Comparison of ENCODE assay signal across 12 mouse cellular contexts in genomic region chr7:144907793-144908192, GRCm38 (mm10). TPM values are rescaled to one million over a fixed set of nuclear protein-coding genes. Genes with fewer than 3 reads are reported as not detected.
DNase-seq lines count a peak whose midpoint lies in the region; ATAC-seq and TF ChIP-seq lines count a peak whose summit lies in the region.
"Had no signal": no experiment of that assay in that cellular context is flagged by ENCODE, and none has a peak within 500 bp of the region (broad histone marks: within the 10 kb centered on the region; RNA-seq: fewer than 3 reads in every experiment).

No protein-coding gene starts in this region.

- H3K9me3 ChIP-seq in midbrain, postnatal 0 days (ENCODE audit: low read length), result no peaks in the 10 kb centered on the region
- no peaks in the 10 kb centered on the region for H3K9me3 ChIP-seq in midbrain, embryonic 10.5 days (replicated peaks)
- H3K9me3 ChIP-seq in MEL (replicated peaks; ENCODE audit: insufficient read depth, low read length), result no peaks in the 10 kb centered on the region
- no peaks in the 10 kb centered on the region for H3K9me3 ChIP-seq in kidney, embryonic 15.5 days (replicated peaks)

- TF ChIP-seq RAD21 in MEL (IDR thresholded peaks at IDR 0.05; ENCODE audit: low read depth, low read length), result peak; percentile 24

- TF ChIP-seq EP300 in MEL (IDR thresholded peaks at IDR 0.05; ENCODE audit: low read depth in 1 of 2, low read length in 2 of 2), result no peak

- 13% methylated on average over 8 of the region's 8 CpGs for WGBS in midbrain, postnatal 0 days
- 22% methylated on average over 8 of the region's 8 CpGs for WGBS in midbrain, embryonic 10.5 days
- WGBS in kidney, embryonic 15.5 days, result 16% methylated on average over 8 of the region's 8 CpGs

- TF ChIP-seq CTCF in midbrain, postnatal 0 days (IDR thresholded peaks at IDR 0.05), result peak; percentile 61
- peak in 2 of 3 experiments; percentile 32 to 50; a peak in 4 of 6 replicates for TF ChIP-seq CTCF in MEL (IDR thresholded peaks at IDR 0.05 in 2 of 3, conservative IDR thresholded peaks at IDR 0.05 in 1 of 3; ENCODE audit: control insufficient read depth in 1 of 3, insufficient read depth in 1 of 3, low read depth in 2 of 3, low read length in 3 of 3, poor library complexity in 1 of 3, severe bottlenecking in 1 of 3)

- no peak overlapping the region for H3K4me3 ChIP-seq in midbrain, postnatal 0 days (ENCODE audit: low read depth, low read length)
- no peak overlapping the region for H3K4me3 ChIP-seq in midbrain, embryonic 10.5 days
- peak overlapping the region; percentile 44 to 54; a peak in 2 of 4 replicates for H3K4me3 ChIP-seq in MEL (ENCODE audit: control insufficient read depth in 1 of 2, insufficient read depth in 1 of 2, low read depth in 2 of 2, low read length in 2 of 2)
- no peak overlapping the region for H3K4me3 ChIP-seq in kidney, embryonic 15.5 days (replicated peaks)

- no peaks in the 10 kb centered on the region for H3K36me3 ChIP-seq in midbrain, postnatal 0 days (ENCODE audit: insufficient read depth, low read length)
- peaks cover 26% of the 10 kb centered on the region for H3K36me3 ChIP-seq in midbrain, embryonic 10.5 days
- no peaks in the 10 kb centered on the region for H3K36me3 ChIP-seq in MEL (ENCODE audit: control insufficient read depth in 1 of 2, insufficient read depth in 2 of 2, low read length in 2 of 2)
- no peaks in the 10 kb centered on the region for H3K36me3 ChIP-seq in kidney, embryonic 15.5 days

- ATAC-seq in midbrain, postnatal 0 days (ENCODE audit: low FRiP score), result no peak
- 0 out of 2 replicates have a peak, but pooled peaks have one; percentile 27 for ATAC-seq in neutrophil, adult 5-6 weeks (ENCODE audit: extremely low read depth, insufficient number of reproducible peaks, low FRiP score, poor library complexity, severe bottlenecking)
- no peak for ATAC-seq in kidney, embryonic 15.5 days (replicated peaks; ENCODE audit: low FRiP score)

- H3K27me3 ChIP-seq in midbrain, postnatal 0 days (ENCODE audit: insufficient read depth, low read length), result 0 out of 2 replicates have a peak, but pooled peaks cover 4% of the 10 kb centered on the region
- no peaks in the 10 kb centered on the region; the same call in 1 of the 2 replicates for H3K27me3 ChIP-seq in midbrain, embryonic 10.5 days (ENCODE audit: low read depth, poor library complexity, severe bottlenecking)
- no peaks in the 10 kb centered on the region for H3K27me3 ChIP-seq in MEL (ENCODE audit: control insufficient read depth in 1 of 2, insufficient read depth in 2 of 2, low read length in 2 of 2)
- peaks cover 17% of the 10 kb centered on the region; the same call in 1 of the 2 replicates for H3K27me3 ChIP-seq in kidney, embryonic 15.5 days

- H3K4me2 ChIP-seq in midbrain, postnatal 0 days (ENCODE audit: low read depth, low read length, poor library complexity, severe bottlenecking), result no peak overlapping the region
- H3K4me2 ChIP-seq in kidney, embryonic 15.5 days, result no peak overlapping the region

- H3K9ac ChIP-seq in midbrain, postnatal 0 days (replicated peaks; ENCODE audit: low read length, poor library complexity, severe bottlenecking), result no peak overlapping the region
- no peak overlapping the region for H3K9ac ChIP-seq in MEL (ENCODE audit: control insufficient read depth, low read depth, low read length, poor library complexity, severe bottlenecking)
- H3K9ac ChIP-seq in kidney, embryonic 15.5 days, result no peak overlapping the region

- H3K27ac ChIP-seq in midbrain, postnatal 0 days (ENCODE audit: low read depth, low read length), result no peak overlapping the region
- no peak overlapping the region for H3K27ac ChIP-seq in midbrain, embryonic 10.5 days (replicated peaks)
- no peak overlapping the region for H3K27ac ChIP-seq in MEL (ENCODE audit: control insufficient read depth, low read depth, low read length)
- H3K27ac ChIP-seq in kidney, embryonic 15.5 days, result no peak overlapping the region

- no peak for DNase-seq in midbrain, postnatal 0 days (ENCODE audit: low spot score)
- DNase-seq in midbrain, embryonic 10.5 days (ENCODE audit: low spot score), result no peak
- DNase-seq in MEL (ENCODE audit: low read depth, low spot score), result peak; percentile 77
- DNase-seq in embryo, embryonic 9.5 days (ENCODE audit: extremely low spot score), result peak; percentile 28
- no peak for DNase-seq in kidney, postnatal 36 days
- DNase-seq in layer of hippocampus, postnatal 36 days, result no peak
- DNase-seq: adrenal gland, postnatal 25 days; kidney, adult 2 months had no signal

- no peaks in the 10 kb centered on the region for H3K4me1 ChIP-seq in midbrain, postnatal 0 days (ENCODE audit: insufficient read depth, low read length)
- H3K4me1 ChIP-seq in midbrain, embryonic 10.5 days, result peaks cover 12% of the 10 kb centered on the region
- peaks cover 0 to 2% of the 10 kb centered on the region in 2 experiments; a peak in 1 of 4 replicates for H3K4me1 ChIP-seq in MEL (ENCODE audit: control insufficient read depth in 1 of 2, insufficient read depth in 2 of 2, low read length in 2 of 2)
- H3K4me1 ChIP-seq in kidney, embryonic 15.5 days, result peaks cover 4% of the 10 kb centered on the region

- H3K79me2 ChIP-seq in MEL (ENCODE audit: control insufficient read depth, insufficient read depth, low read length, poor library complexity), result no peaks in the 10 kb centered on the region

- TF ChIP-seq POLR2A in MEL (IDR thresholded peaks at IDR 0.05; ENCODE audit: control insufficient read depth in 1 of 2, insufficient read depth in 1 of 2, low read depth in 1 of 2, low read length in 2 of 2, poor library complexity in 1 of 2), result no peak

TF ChIP-seq in MEL, 35 proteins besides CTCF, POLR2A, EP300 and RAD21:
- TF ChIP-seq GATA1 (IDR thresholded peaks at IDR 0.05; ENCODE audit: low read depth, low read length) (no peak), SIN3A (IDR thresholded peaks at IDR 0.05; ENCODE audit: low read length) (no peak), JUND (IDR thresholded peaks at IDR 0.05; ENCODE audit: low read depth, low read length) (no peak), E2F4 (IDR thresholded peaks at IDR 0.05; ENCODE audit: borderline replicate concordance, low read depth, low read length) (no peak), KAT2A (conservative IDR thresholded peaks at IDR 0.05; ENCODE audit: low read depth, low read length) (no peak), HCFC1 (IDR thresholded peaks at IDR 0.05; ENCODE audit: low read depth, low read length) (no peak), MAX (IDR thresholded peaks at IDR 0.05; ENCODE audit: low read length) (no peak), TCF12 (IDR thresholded peaks at IDR 0.05; ENCODE audit: low read depth, low read length) (no peak), UBTF (IDR thresholded peaks at IDR 0.05; ENCODE audit: borderline replicate concordance, insufficient read depth, low read depth, low read length) (no peak), ETS1 (IDR thresholded peaks at IDR 0.05; ENCODE audit: low read depth, low read length) (peak; percentile 54; the same call in 1 of the 2 replicates), MAFK (IDR thresholded peaks at IDR 0.05; ENCODE audit: borderline replicate concordance, low read depth, low read length) (0 out of 2 replicates have a peak, but pooled peaks have one; percentile 31)

RNA-seq across cellular contexts. Expression of gene LTO1, which starts 7.1 kb away (rescaled TPM):
- 19.2 and 19.8 TPM in 2 replicates for total RNA-seq in midbrain, postnatal 0 days (2014; rRNA removed)
- polyA plus RNA-seq in midbrain, postnatal 0 days (2015; fragmentation: Nextera tagmentation; extraction: Ambion mirVana), result 17.9 and 18.9 TPM in 2 replicates
- polyA plus RNA-seq in midbrain, embryonic 10.5 days (2016; fragmentation: Nextera tagmentation; extraction: Ambion mirVana), result 30.7 and 34.4 TPM in 2 replicates
- 10.5 and 18.1 TPM in 2 replicates for total RNA-seq in MEL (2012; rRNA removed)
- polyA plus RNA-seq in MEL (2012; ENCODE audit: insufficient read depth in 1 of 2, insufficient read length in 2 of 2, low read depth in 1 of 2, low replicate concordance in 2 of 2, missing spikeins in 1 of 2), result 10 to 100 TPM in 1 of 2 experiments, not detected in 1; 18.4 TPM
- total RNA-seq in neutrophil, adult 5-6 weeks (2017), result 45.0 and 49.2 TPM in 2 replicates
- polyA plus RNA-seq in kidney, embryonic 15.5 days (2015; fragmentation: Nextera tagmentation; extraction: Ambion mirVana), result 25.8 and 27.9 TPM in 2 replicates
- total RNA-seq in layer of hippocampus, postnatal 36 days (2021), result 10 to 100 TPM; 26.2 TPM

RNA-seq across cellular contexts. Expression of gene Fgf15, which starts 11.5 kb away (rescaled TPM):
- 7.9 and 9.3 TPM in 2 replicates for total RNA-seq in midbrain, postnatal 0 days (2014; rRNA removed)
- polyA plus RNA-seq in midbrain, postnatal 0 days (2015; fragmentation: Nextera tagmentation; extraction: Ambion mirVana), result 3.8 and 5.1 TPM in 2 replicates
- 96.3 and 110 TPM in 2 replicates for polyA plus RNA-seq in midbrain, embryonic 10.5 days (2016; fragmentation: Nextera tagmentation; extraction: Ambion mirVana)
- 11.7 and 19.1 TPM in 2 replicates for total RNA-seq in MEL (2012; rRNA removed)
- 10 to 100 TPM in 1 of 2 experiments, not detected in 1; 16.6 TPM for polyA plus RNA-seq in MEL (2012; ENCODE audit: insufficient read depth in 1 of 2, insufficient read length in 2 of 2, low read depth in 1 of 2, low replicate concordance in 2 of 2, missing spikeins in 1 of 2)
- not detected in 2 replicates for total RNA-seq in neutrophil, adult 5-6 weeks (2017)
- 2.3 and 2.4 TPM in 2 replicates for polyA plus RNA-seq in kidney, embryonic 15.5 days (2015; fragmentation: Nextera tagmentation; extraction: Ambion mirVana)
- not detected for total RNA-seq in layer of hippocampus, postnatal 36 days (2021)
- total RNA-seq: adrenal gland, postnatal 25 days; gastrocnemius, postnatal 4 days; left cerebral cortex, postnatal 36 days had no signal
- polyA plus RNA-seq: kidney, adult 2 months had no signal

RNA-seq across cellular contexts. Expression of gene Ccnd1, which starts 31.9 kb away (rescaled TPM):
- total RNA-seq in midbrain, postnatal 0 days (2014; rRNA removed), result 26.3 and 32.8 TPM in 2 replicates
- 17.9 and 18.5 TPM in 2 replicates for polyA plus RNA-seq in midbrain, postnatal 0 days (2015; fragmentation: Nextera tagmentation; extraction: Ambion mirVana)
- polyA plus RNA-seq in midbrain, embryonic 10.5 days (2016; fragmentation: Nextera tagmentation; extraction: Ambion mirVana), result 238 and 258 TPM in 2 replicates
- 0.08 and 0.13 TPM in 2 replicates for total RNA-seq in MEL (2012; rRNA removed)
- polyA plus RNA-seq in MEL (2012; ENCODE audit: insufficient read depth in 1 of 2, insufficient read length in 2 of 2, low read depth in 1 of 2, low replicate concordance in 2 of 2, missing spikeins in 1 of 2), result under 1 TPM in 1 of 2 experiments, not detected in 1; 0.38 TPM
- 0.37 and 0.70 TPM in 2 replicates for total RNA-seq in neutrophil, adult 5-6 weeks (2017)
- polyA plus RNA-seq in kidney, embryonic 15.5 days (2015; fragmentation: Nextera tagmentation; extraction: Ambion mirVana), result 229 and 245 TPM in 2 replicates
- total RNA-seq in layer of hippocampus, postnatal 36 days (2021), result 10 to 100 TPM; 50.8 to 53.9 TPM

Comparison
In these comparisons a context has a peak if more than half of its experiments do, and no peak if none do; other contexts are left out.
1. DNase-seq: peak in MEL (single experiment) and embryo, embryonic 9.5 days (single experiment); none in midbrain, postnatal 0 days (single experiment), midbrain, embryonic 10.5 days (single experiment), kidney, postnatal 36 days (0 of 2) and layer of hippocampus, postnatal 36 days (0 of 2).
2. H3K4me3 ChIP-seq: peak in MEL (2 of 2); none in midbrain, postnatal 0 days (single experiment), midbrain, embryonic 10.5 days (single experiment) and kidney, embryonic 15.5 days (single experiment).
3. RNA of gene Ccnd1, which starts 31.9 kb away (total RNA-seq): 50.8 to 53.9 TPM in layer of hippocampus, postnatal 36 days and 26.3 to 32.8 TPM in midbrain, postnatal 0 days; 0.37 to 0.70 TPM in neutrophil, adult 5-6 weeks and 0.08 to 0.13 TPM in MEL; every median in the first group is over 10 times any median in the second.